Mouse (Mus musculus) forebrain, postnatal 0 days (tissue): Measurements from ENCODE around the gene Gm20517. TPM values are rescaled to one million over a fixed set of nuclear protein-coding genes. Genes with fewer than 3 reads are reported as not detected.

ENCODE experiments used
- ATAC-seq: fragments of 200-750 bp; cut with Nextera tagmentation; 2 replicates; pipeline ENCODE4 v1.8.0; 2017; ENCODE audit warnings: mild to moderate bottlenecking, moderate library complexity
- DNase-seq: peaks from one replicate; pipeline ENCODE4 v3.0.0-alpha.2; 2015
- H3K27ac ChIP-seq: fragments of 300-500 bp; sonication (generic); 2 replicates; pipeline ENCODE4 v1.5.1; 2014; ENCODE audit warnings: low read depth, mild to moderate bottlenecking, antibody characterized with exemption, low read length, moderate library complexity, mixed read lengths
- H3K27me3 ChIP-seq: fragments of 300-500 bp; sonication (generic); 2 replicates; pipeline ENCODE4 v1.6.1; 2014; ENCODE audit warnings: mild to moderate bottlenecking, low read length, mixed read lengths; ENCODE audit not compliant: insufficient read depth
- H3K36me3 ChIP-seq: fragments of 300-500 bp; sonication (generic); 2 replicates; pipeline ENCODE4 v1.6.1; 2014; ENCODE audit warnings: mild to moderate bottlenecking, moderate library complexity; ENCODE audit not compliant: insufficient read depth
- H3K4me1 ChIP-seq: fragments of 300-500 bp; sonication (generic); 2 replicates; pipeline ENCODE4 v1.6.1; 2014; ENCODE audit warnings: antibody characterized with exemption; ENCODE audit not compliant: insufficient read depth
- H3K4me2 ChIP-seq: fragments of 300-500 bp; sonication (generic); 2 replicates; pipeline ENCODE4 v1.6.1; 2014; ENCODE audit warnings: low read depth, mild to moderate bottlenecking, moderate library complexity
- H3K4me3 ChIP-seq: fragments of 300-500 bp; sonication (generic); 2 replicates; pipeline ENCODE4 v1.5.1; 2014; ENCODE audit warnings: low read depth, low read length, mixed read lengths
- H3K9ac ChIP-seq: fragments of 300-500 bp; sonication (generic); 2 replicates; pipeline ENCODE4 v1.6.1; 2014; ENCODE audit warnings: mild to moderate bottlenecking
- H3K9me3 ChIP-seq: fragments of 300-500 bp; sonication (generic); 2 replicates; pipeline ENCODE4 v1.6.1; 2016; ENCODE audit warnings: low read length
- CTCF ChIP-seq: sonication (generic); IDR thresholded peaks from 2 replicates; pipeline ENCODE4 v1.5.1; 2016; ENCODE audit warnings: antibody characterized with exemption, control low read depth, low read depth
- WGBS: fragments of 180-500 bp; shearing (Covaris S2); extraction: QIAGEN DNeasy Blood & Tissue Kit; methylation state at CpG from one replicate; pipeline ENCODE4 v1.1.7; 2014; 5-methylcytosine and 5-hydroxymethylcytosine counted together
- polyA plus RNA-seq: library from polyadenylated mRNA; unstranded; fragments of >200 nt; fragmentation: Nextera tagmentation; extraction: Ambion mirVana; gene quantifications from 2 replicates; pipeline ENCODE4 v1.2.1, GENCODE M21; 2015
- total RNA-seq: library from RNA; depleted of rRNA; stranded (reverse); fragments of >200 nt; gene quantifications from 2 replicates; pipeline ENCODE4 v1.2.3, GENCODE M21; 2014

The Gm20517 gene
- total and polyA plus RNA-seq, 2 experiments from 2014 or later = 1.4 to 4.7 TPM

GRCm38 (mm10) chr17:47601389-47601755 is 10.0 kb upstream of the Gm20517 start:
- Histone ChIP-seq H3K36me3 (peaks cover 63% of the 10 kb centered on the region), H3K27me3 (no peaks in the 10 kb centered on the region), H3K4me1 (no peaks in the 10 kb centered on the region), H3K4me2 (no peak overlapping the region), H3K9me3 (no peaks in the 10 kb centered on the region), H3K4me3 (no peak overlapping the region), H3K27ac (no peak overlapping the region), H3K9ac (no peak overlapping the region)
- DNase-seq (no peak), ATAC-seq (no peak)
- no peak for TF ChIP-seq CTCF
- 93% methylated on average over 10 of the region's 10 CpGs for WGBS

DNA sequence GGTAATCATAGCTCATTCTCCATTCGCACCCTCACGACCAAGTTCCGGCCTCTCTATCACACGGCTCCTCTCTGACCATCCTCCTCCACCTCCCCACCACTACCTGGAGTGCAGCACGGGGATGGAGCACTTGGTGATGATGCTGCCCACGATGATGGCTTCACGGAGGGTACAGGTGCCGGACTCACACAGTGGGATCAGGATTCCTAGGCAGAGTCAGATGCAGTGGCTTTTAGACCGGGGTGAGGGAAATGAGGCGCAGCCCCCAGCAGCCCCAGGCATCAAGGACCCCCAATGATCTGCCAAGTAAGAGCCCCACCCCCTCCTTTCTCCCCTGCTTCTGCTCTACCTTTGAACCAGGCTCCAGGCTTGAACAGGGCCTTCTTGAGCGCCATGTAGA is 9.1 kb upstream of the Gm20517 start:
- ATAC-seq (no peak), DNase-seq (no peak)
- peaks cover 69% of the 10 kb centered on the region for H3K36me3 ChIP-seq

GRCm38 (mm10) chr17:47606220-47606619 is 5.2 kb upstream of the Gm20517 start:
- TF ChIP-seq CTCF = peak; percentile 46
- Histone ChIP-seq H3K9me3 (no peaks in the 10 kb centered on the region), H3K9ac (no peak overlapping the region), H3K4me2 (no peak overlapping the region), H3K4me3 (no peak overlapping the region), H3K27ac (no peak overlapping the region), H3K27me3 (no peaks in the 10 kb centered on the region), H3K4me1 (peaks cover 10% of the 10 kb centered on the region), H3K36me3 (peaks cover 49% of the 10 kb centered on the region)
- ATAC-seq (no peak), DNase-seq (no peak)
- WGBS = 71% methylated on average over 5 of the region's 5 CpGs

More for the DNA sequence above, 9.1 kb upstream of the Gm20517 start:
- no peaks in the 10 kb centered on the region for H3K27me3 ChIP-seq
- H3K4me2 ChIP-seq = no peak overlapping the region
- TF ChIP-seq CTCF = no peak
- WGBS = 95% methylated on average over 11 of the region's 11 CpGs
- no peaks in the 10 kb centered on the region for H3K4me1 ChIP-seq
- H3K9ac ChIP-seq = no peak overlapping the region
- no peak overlapping the region for H3K27ac ChIP-seq
- no peak overlapping the region for H3K4me3 ChIP-seq
- H3K9me3 ChIP-seq = no peaks in the 10 kb centered on the region

DNA sequence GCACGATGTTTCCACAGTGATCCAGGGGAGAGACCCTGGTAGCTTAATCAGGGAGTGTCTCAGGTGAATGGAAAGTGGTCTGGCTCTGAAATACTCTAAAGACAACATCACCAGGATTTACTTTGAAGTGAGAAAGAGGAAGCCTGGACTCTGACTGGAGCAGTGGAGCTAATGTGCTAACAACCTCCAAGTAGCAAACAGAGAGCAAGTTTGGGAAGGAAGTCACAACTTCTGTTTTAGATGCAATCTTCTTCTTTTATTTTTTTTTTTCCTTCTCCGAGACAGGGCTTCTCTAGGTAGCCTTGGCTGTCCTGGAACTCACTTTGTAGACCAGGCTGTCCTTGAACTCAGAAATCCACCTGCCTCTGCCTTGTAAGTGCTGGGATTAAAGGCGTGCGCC is 2.2 kb upstream of the Gm20517 start:
- no peaks in the 10 kb centered on the region for H3K9me3 ChIP-seq
- no peak overlapping the region for H3K4me2 ChIP-seq
- peaks cover 17% of the 10 kb centered on the region for H3K4me1 ChIP-seq
- no peak overlapping the region for H3K9ac ChIP-seq
- DNase-seq (no peak), ATAC-seq (no peak)
- H3K4me3 ChIP-seq = no peak overlapping the region
- H3K27me3 ChIP-seq = no peaks in the 10 kb centered on the region
- H3K36me3 ChIP-seq = peaks cover 32% of the 10 kb centered on the region
- H3K27ac ChIP-seq = no peak overlapping the region
- WGBS = 96% methylated on average over 4 of the region's 4 CpGs
- TF ChIP-seq CTCF = no peak

- WGBS = under 1% methylated on average over 13 of the region's 13 CpGs
- Histone ChIP-seq H3K4me2 (peak overlapping the region; percentile 80), H3K9me3 (no peaks in the 10 kb centered on the region), H3K27me3 (no peaks in the 10 kb centered on the region), H3K4me3 (peak overlapping the region; percentile 89), H3K36me3 (peaks cover 14% of the 10 kb centered on the region), H3K27ac (peak overlapping the region; percentile 70), H3K4me1 (peaks cover 17% of the 10 kb centered on the region), H3K9ac (peak overlapping the region; percentile 73)
- ATAC-seq (peak; percentile 18), DNase-seq (no peak)
- no peak for TF ChIP-seq CTCF
Observed at GRCm38 (mm10) chr17:47611661-47611982, 233 bp downstream of the Gm20517 start.

DNA sequence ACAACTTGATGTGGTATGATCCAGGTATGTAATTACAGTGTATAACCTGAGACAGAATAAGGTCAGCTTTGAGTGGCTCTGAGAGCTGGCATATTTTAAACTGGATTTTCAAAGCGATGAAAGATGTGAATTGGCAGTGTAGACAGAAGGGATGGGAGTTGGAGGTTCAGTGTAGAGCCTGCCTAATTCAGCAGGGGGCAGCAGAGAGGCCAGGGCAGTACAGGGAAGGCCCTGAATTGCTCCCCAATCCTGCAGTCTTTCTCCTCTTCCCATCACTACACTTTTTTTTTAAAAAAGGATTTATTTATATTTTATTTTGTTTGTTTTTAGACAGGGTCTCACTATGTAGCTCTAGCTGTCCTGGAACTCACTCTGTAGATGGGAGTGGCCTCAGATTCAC is 2.6 kb downstream of the Gm20517 start:
- peak; percentile 42 for TF ChIP-seq CTCF
- 86% methylated on average over 1 of the region's 1 CpGs for WGBS
- no peak overlapping the region for H3K4me2 ChIP-seq
- no peak overlapping the region for H3K9ac ChIP-seq
- no peak overlapping the region for H3K27ac ChIP-seq
- peaks cover 25% of the 10 kb centered on the region for H3K36me3 ChIP-seq
- H3K27me3 ChIP-seq = no peaks in the 10 kb centered on the region
- DNase-seq (no peak), ATAC-seq (no peak)
- H3K9me3 ChIP-seq = no peaks in the 10 kb centered on the region
- H3K4me1 ChIP-seq = peaks cover 17% of the 10 kb centered on the region
- H3K4me3 ChIP-seq = no peak overlapping the region

- no peak for TF ChIP-seq CTCF
- H3K4me3 ChIP-seq = no peak overlapping the region
- WGBS = 97% methylated on average over 8 of the region's 8 CpGs
Observed at GRCm38 (mm10) chr17:47616119-47616518, 4.7 kb downstream of the Gm20517 start.

GRCm38 (mm10) chr17:47616652-47617051 is 5.3 kb downstream of the Gm20517 start:
- no peak overlapping the region for H3K4me2 ChIP-seq
- H3K36me3 ChIP-seq = peaks cover 30% of the 10 kb centered on the region
- H3K9ac ChIP-seq = no peak overlapping the region
- TF ChIP-seq CTCF = no peak
- H3K9me3 ChIP-seq = no peaks in the 10 kb centered on the region
- H3K27ac ChIP-seq = no peak overlapping the region
- no peak for ATAC-seq
- DNase-seq = no peak
- 94% methylated on average over 4 of the region's 4 CpGs for WGBS
- H3K4me3 ChIP-seq = no peak overlapping the region
- H3K4me1 ChIP-seq = peaks cover 7% of the 10 kb centered on the region
- no peaks in the 10 kb centered on the region for H3K27me3 ChIP-seq

More at GRCm38 (mm10) chr17:47616119-47616518, 4.7 kb downstream of the Gm20517 start:
- H3K4me2 ChIP-seq = no peak overlapping the region
- no peaks in the 10 kb centered on the region for H3K27me3 ChIP-seq
- H3K4me1 ChIP-seq = peaks cover 7% of the 10 kb centered on the region
- H3K27ac ChIP-seq = no peak overlapping the region
- H3K36me3 ChIP-seq = peaks cover 26% of the 10 kb centered on the region
- no peak for DNase-seq
- H3K9me3 ChIP-seq = no peaks in the 10 kb centered on the region
- no peak for ATAC-seq
- no peak overlapping the region for H3K9ac ChIP-seq
